Mouse (Mus musculus) adrenal gland, postnatal 25 days (tissue): ENCODE data around the gene Lnx2. TPM values are rescaled to one million over a fixed set of nuclear protein-coding genes. Genes with fewer than 3 reads are reported as not detected.

Experiments used
- total RNA-seq: library from RNA; stranded (reverse); gene quantifications from 2 replicates; pipeline ENCODE4 v1.2.3, GENCODE M21; 2021

Gene Lnx2
- total RNA-seq, 1 experiment from 2014 or later, result 13.9 TPM

Other genes with a start within 250 kb of the Lnx2 start
- gene Rpl21, start 243.7 kb downstream of the Lnx2 start, total RNA-seq, result 282 and 375 TPM in 2 replicates
- 5.6 and 9.5 TPM in 2 replicates for gene Rasl11a, start 231.5 kb downstream of the Lnx2 start, total RNA-seq
- gene Gtf3a, start 127.9 kb downstream of the Lnx2 start, total RNA-seq, result 34.9 and 36.1 TPM in 2 replicates
- gene Mtif3, start 112.8 kb downstream of the Lnx2 start, total RNA-seq, result 30.4 and 40.9 TPM in 2 replicates
- gene Polr1d, start 464 bp upstream of the Lnx2 start, total RNA-seq, result 126 and 128 TPM in 2 replicates
- not detected in 2 replicates for gene Gsx1, start 112.1 kb upstream of the Lnx2 start, total RNA-seq
- gene Pdx1, start 193.4 kb upstream of the Lnx2 start, total RNA-seq, result not detected in 2 replicates
- gene Cdx2, start 230.7 kb upstream of the Lnx2 start, total RNA-seq, result not detected in 2 replicates
- gene Urad, start 245.9 kb upstream of the Lnx2 start, total RNA-seq, result 5.3 and 6.1 TPM in 2 replicates